Mouse (Mus musculus): Measurements from ENCODE around the gene Spon1.

Gene Spon1

GRCm38 (mm10) chr7:113765667-113766497 lies at the start of gene Spon1:
Gene Spon1 (plus strand): TSS chr7:113765998.
- DNase-seq (ENCODE audit: low read depth, low spot score), result peak; percentile 42

GRCm38 (mm10) chr7:113721994-113722393 lies 43.8 kb upstream of the Spon1 start:
- no peak for DNase-seq (ENCODE audit: low read depth, low spot score)

DNA sequence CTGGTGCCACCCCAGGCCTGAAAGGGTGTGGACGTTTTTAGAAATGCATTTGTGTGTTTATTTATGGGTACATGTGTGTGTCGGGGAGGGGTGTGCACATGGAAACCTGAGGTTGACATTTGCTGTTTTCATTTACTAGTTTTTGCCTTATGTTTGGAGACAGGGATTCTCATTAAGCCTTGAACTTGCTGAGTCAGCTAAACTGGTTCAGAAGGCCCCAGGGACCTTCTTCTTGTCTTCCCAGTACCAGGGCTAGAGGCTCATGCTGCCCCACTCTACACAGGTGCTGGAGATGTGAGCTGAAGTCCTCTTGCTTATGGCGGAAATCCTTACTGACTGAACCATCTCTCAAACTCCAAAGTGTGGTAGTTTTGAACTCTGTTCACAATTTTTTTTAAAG lies 41.9 kb upstream of the Spon1 start:
- DNase-seq (ENCODE audit: low read depth, low spot score), result no peak

DNA sequence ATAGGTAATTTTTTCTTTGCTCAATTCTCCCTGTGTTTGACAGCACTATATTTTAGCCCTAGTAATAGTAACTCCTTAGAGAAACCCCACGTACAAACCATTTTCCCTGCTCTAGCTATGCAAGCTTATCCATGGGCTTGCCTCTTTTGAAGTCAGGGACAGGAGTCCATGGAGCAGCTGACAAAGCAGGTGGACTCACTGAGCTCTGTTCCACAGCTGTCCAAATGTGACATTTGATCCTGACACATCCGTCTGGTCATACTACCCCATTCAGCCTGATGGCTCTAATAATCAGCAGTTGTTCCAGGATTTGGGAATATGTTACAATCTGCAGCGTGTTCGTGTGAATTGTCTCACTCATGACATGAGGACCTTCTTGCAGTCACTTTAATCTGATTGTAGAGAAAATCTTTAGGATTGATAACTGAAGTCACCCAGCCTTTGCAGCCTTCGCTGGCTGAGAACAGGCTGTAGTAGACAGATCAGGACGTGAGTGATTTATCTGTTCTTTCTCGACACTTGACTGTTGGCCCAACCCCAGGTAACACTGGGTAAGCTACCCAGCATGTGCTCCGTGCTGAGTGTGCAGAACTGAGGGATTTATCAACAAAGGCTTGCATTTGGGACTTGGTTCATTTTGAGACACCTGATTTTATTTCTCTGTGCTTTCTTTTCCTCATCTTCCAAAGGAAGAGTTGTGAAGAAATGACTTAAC lies 37.6 kb upstream of the Spon1 start:
- DNase-seq (ENCODE audit: low read depth, low spot score), result no peak

DNA sequence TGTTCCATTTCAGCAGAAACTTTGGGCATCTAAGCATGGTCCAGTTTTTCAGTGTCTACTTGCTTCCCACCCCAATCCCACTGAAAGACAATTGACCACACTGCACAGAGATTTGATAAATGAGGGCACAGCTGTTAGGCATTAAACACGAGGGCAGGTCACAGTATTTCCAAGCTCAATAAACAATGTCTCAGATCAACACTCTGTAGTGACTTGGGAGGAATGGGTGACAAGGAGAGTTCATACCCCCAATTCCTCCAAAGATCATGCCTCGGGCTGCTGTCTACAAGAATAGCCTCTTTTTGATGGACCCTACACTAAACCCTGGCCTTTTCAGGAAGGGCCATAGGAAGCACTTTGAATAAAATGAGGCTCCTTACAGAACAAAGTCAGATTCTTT lies 36.9 kb upstream of the Spon1 start:
- DNase-seq (ENCODE audit: low read depth, low spot score), result no peak

GRCm38 (mm10) chr7:113730406-113731247 lies 35.2 kb upstream of the Spon1 start:
- no peak for DNase-seq (ENCODE audit: low read depth, low spot score)

GRCm38 (mm10) chr7:113737790-113738362 lies 27.9 kb upstream of the Spon1 start:
- DNase-seq (ENCODE audit: low read depth, low spot score), result no peak

GRCm38 (mm10) chr7:113739181-113739580 lies 26.6 kb upstream of the Spon1 start:
- no peak for DNase-seq (ENCODE audit: low read depth, low spot score)

DNA sequence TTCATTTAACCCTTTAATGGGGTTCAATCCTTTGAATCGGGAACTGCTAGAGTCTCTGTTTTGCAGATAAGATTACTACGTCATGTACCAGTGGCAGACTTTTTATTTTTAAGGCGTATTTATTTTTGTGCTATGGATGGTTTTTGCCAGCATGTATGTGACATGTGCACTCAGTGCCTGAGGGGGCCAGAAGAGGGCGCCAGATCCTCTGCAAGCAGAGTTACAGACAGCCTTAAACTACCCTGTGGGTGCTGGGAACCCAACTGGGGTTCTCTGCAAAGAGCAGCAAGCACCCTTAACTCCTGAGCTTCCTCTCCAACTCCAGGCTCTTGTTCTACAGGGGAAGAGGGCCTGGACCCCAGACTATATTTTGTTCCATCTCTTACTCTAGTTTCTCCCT lies 23.2 kb upstream of the Spon1 start:
- no peak for DNase-seq (ENCODE audit: low read depth, low spot score)

GRCm38 (mm10) chr7:113743982-113744381 lies 21.8 kb upstream of the Spon1 start:
- no peak for DNase-seq (ENCODE audit: low read depth, low spot score)

- DNase-seq (ENCODE audit: low read depth, low spot score), result no peak
Measured at GRCm38 (mm10) chr7:113756616-113757015, 9.2 kb upstream of the Spon1 start.

DNA sequence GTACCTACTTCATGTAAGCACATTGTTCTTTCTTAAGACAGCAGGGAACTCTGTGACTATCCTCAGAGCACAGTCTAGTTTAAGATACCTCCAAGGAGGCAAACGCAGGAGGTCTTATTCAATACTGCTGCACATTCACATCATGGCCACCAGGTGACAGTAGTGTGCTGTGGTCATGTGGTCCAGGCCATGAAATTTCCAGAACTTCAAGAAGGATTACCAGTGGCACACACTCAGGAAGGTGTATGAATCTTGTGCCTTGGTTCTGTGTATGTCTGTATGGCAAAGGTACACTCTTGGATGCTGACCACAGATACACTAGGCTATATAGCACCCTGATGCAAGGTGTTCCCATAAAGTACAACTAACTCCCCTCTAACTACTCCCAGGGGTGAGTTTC lies 6.6 kb upstream of the Spon1 start:
- DNase-seq (ENCODE audit: low read depth, low spot score), result peak; percentile 29

DNA sequence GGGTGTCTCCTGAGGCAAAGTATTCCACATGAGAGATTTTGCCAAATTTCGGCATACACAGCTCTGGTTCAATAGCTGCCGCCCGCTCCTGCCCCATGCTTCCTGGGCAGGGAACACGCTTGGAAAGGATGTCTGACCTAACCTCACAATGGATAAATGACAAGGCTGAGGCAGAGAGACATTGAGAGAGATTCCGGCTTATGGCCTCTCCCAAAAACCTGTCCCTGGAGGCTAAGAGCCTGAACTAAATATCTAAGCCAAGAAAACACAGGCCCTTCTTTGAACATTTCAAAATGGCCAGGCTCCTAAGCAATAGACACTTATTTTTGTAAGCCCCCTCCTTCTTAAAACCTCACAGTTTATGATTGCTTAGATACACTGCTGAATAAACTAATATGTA lies 665 bp upstream of the Spon1 start:
- no peak for DNase-seq (ENCODE audit: low read depth, low spot score)

- no peak for DNase-seq (ENCODE audit: low read depth, low spot score)
Measured at GRCm38 (mm10) chr7:113766498-113766941, 722 bp downstream of the Spon1 start.

- DNase-seq (ENCODE audit: low read depth, low spot score), result no peak
Measured at GRCm38 (mm10) chr7:113767546-113767945, 1.7 kb downstream of the Spon1 start.

GRCm38 (mm10) chr7:113768174-113768935 lies 2.6 kb downstream of the Spon1 start:
- no peak for DNase-seq (ENCODE audit: low read depth, low spot score)

DNA sequence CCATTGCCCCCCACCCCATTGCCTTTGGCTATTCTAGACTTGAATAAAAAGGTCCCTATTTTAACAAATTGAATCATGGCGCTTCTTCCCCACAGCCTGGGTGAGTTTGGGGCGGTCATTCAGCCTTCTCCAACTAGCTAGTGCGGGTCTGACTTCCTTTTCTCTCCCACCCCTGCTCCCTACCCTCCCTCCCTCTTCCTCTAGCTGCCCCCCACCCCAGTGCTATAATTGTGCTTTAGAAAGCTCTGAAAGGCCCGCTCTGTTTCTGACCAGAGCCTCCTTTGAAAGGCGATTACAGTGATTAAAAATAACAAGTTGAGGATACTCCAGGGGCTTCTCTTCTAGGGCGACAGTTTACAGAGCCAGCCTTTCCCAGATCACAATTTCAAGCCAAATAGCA lies 3.5 kb downstream of the Spon1 start:
- no peak for DNase-seq (ENCODE audit: low read depth, low spot score)

- no peak for DNase-seq (ENCODE audit: low read depth, low spot score)
Measured at GRCm38 (mm10) chr7:113772135-113772534, 6.3 kb downstream of the Spon1 start.

GRCm38 (mm10) chr7:113773436-113773835 lies 7.6 kb downstream of the Spon1 start:
- DNase-seq (ENCODE audit: low read depth, low spot score), result peak; percentile 20

GRCm38 (mm10) chr7:113774039-113774438 lies 8.2 kb downstream of the Spon1 start:
- peak; percentile 26 for DNase-seq (ENCODE audit: low read depth, low spot score)

GRCm38 (mm10) chr7:113774906-113775305 lies 9.1 kb downstream of the Spon1 start:
- no peak for DNase-seq (ENCODE audit: low read depth, low spot score)
